Mouse (Mus musculus) cerebellum, adult 2 months (tissue): ENCODE measurements at regions not wholly inside any gene's neighbourhood (a gene's known extent, or its start where the extent isn't known, plus 50 kb on each side); places are given as distances from the start of the nearest gene placed in this dataset.

Source experiments
- CTCF ChIP-seq: fragments of 200-500 bp; IDR thresholded peaks from 2 replicates; pipeline ENCODE4 v1.5.1; 2011; ENCODE audit warnings: low read depth, mild to moderate bottlenecking, control low read depth, low read length, moderate library complexity, borderline replicate concordance; ENCODE audit not compliant: insufficient read depth
- POLR2A ChIP-seq: fragments of 200-500 bp; IDR thresholded peaks from 2 replicates; pipeline ENCODE4 v1.6.1; 2011; ENCODE audit warnings: low read length, control low read depth, borderline replicate concordance; ENCODE audit not compliant: insufficient read depth

DNA sequence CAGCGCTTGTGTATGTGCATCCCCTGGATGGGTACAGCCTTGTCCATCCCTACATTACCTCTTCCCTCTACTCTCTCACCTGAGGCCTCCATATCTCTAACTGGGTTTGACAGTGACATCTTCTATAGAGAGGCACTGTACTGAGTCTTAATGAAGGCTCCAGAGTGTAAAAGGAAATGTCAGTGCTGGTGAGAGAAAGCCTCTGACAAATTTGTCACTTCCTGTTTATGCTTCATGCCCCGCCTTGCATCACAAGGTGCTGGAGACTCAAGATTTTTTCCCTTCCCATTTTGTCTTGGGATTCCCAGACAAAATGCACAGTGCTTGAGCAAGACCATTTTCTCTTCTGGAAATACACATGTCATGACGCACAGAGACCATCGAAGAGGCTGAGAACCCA, 70.8 kb downstream of the 3110018I06Rik start:
- TF ChIP-seq CTCF (no peak), POLR2A (no peak)
